Mouse (Mus musculus) myocyte (in vitro differentiated cells): Measurements from ENCODE around the gene Hist1h2bp.
"Not testable (repeated sequence)": the region's sequence is repeated elsewhere in the genome, so short reads cannot be mapped to it uniquely, and the experiment has no call there.

Experiments used
- CEBPB ChIP-seq: IDR thresholded peaks from 2 replicates; pipeline ENCODE4 v1.6.1; 2011; ENCODE audit warnings: mild to moderate bottlenecking, moderate library complexity; ENCODE audit not compliant: poor library complexity, insufficient read depth, severe bottlenecking
- E2F4 ChIP-seq: IDR thresholded peaks from one replicate; pipeline ENCODE4 v1.6.1; 2011; ENCODE audit warnings: mild to moderate bottlenecking, control low read depth, moderate library complexity; ENCODE audit not compliant: insufficient read depth
- MAX ChIP-seq: IDR thresholded peaks from one replicate; pipeline ENCODE4 v1.6.1; 2011; ENCODE audit warnings: low read depth, mild to moderate bottlenecking, control low read depth
- MYOD1 ChIP-seq, 3 experiments: IDR thresholded peaks; one replicate each; pipeline ENCODE4 v1.6.1; 2011; ENCODE audit warnings: control low read depth in 2 of 3, low read depth in 2 of 3, mild to moderate bottlenecking in 2 of 3, moderate library complexity in 1 of 3; ENCODE audit not compliant: insufficient read length in 2 of 3, control insufficient read depth in 1 of 3
- MYOG ChIP-seq, 3 experiments: IDR thresholded peaks; one replicate each; pipeline ENCODE4 v1.6.1; 2011; ENCODE audit warnings: control low read depth in 2 of 3, low read depth in 2 of 3, mild to moderate bottlenecking in 2 of 3; ENCODE audit not compliant: insufficient read length in 2 of 3, control insufficient read depth in 1 of 3, insufficient read depth in 1 of 3
- POLR2A ChIP-seq: IDR thresholded peaks from one replicate; pipeline ENCODE4 v1.6.1; 2011; ENCODE audit warnings: low read depth, mild to moderate bottlenecking, control low read depth, moderate library complexity; ENCODE audit not compliant: insufficient read length
- POLR2AphosphoS2 ChIP-seq: IDR thresholded peaks from one replicate; pipeline ENCODE4 v1.6.1; 2011; ENCODE audit warnings: low read depth, control low read depth; ENCODE audit not compliant: insufficient read length
- REST ChIP-seq: IDR thresholded peaks from one replicate; pipeline ENCODE4 v1.6.1; 2011; ENCODE audit warnings: mild to moderate bottlenecking, control low read depth, moderate library complexity; ENCODE audit not compliant: insufficient read depth, insufficient read length
- SRF ChIP-seq: IDR thresholded peaks from one replicate; pipeline ENCODE4 v1.6.1; 2011; ENCODE audit warnings: low read depth; ENCODE audit not compliant: control insufficient read depth, insufficient read length
- TCF12 ChIP-seq: IDR thresholded peaks from one replicate; pipeline ENCODE4 v1.6.1; 2011; ENCODE audit warnings: mild to moderate bottlenecking, control low read depth; ENCODE audit not compliant: poor library complexity, insufficient read depth, severe bottlenecking
- TCF3 ChIP-seq: IDR thresholded peaks from one replicate; pipeline ENCODE4 v1.6.1; 2011; ENCODE audit warnings: low read depth, control low read depth; ENCODE audit not compliant: insufficient read length
- USF1 ChIP-seq: IDR thresholded peaks from one replicate; pipeline ENCODE4 v1.6.1; 2011; ENCODE audit warnings: low read depth, mild to moderate bottlenecking, control low read depth, moderate library complexity

DNA sequence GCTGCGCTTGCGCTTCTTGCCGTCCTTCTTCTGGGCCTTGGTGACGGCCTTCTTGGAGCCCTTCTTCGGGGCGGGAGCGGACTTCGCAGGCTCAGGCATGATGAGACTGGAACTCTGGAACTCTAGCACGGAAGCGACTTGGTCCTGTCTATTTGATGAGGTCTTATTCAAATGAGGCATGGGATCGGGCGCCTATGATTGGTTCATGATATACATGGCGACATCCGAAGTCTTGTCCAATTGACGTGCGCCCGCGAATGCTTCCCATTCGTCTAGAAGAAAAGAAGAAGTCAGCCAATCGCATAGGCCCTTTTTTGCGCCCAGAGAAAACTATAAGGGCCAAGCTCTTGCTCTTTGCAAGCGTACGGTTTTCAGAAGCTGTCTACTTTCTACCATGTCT, 22.8 kb downstream of the Hist1h2bp start, which contains the start of the genes Hist1h2bq and Hist1h2ao:
- TF ChIP-seq POLR2A; SRF; MYOD1 (IDR thresholded peaks at IDR 0.05; ENCODE audit: control insufficient read depth in 1 of 3, insufficient read length in 2 of 3, low read depth in 2 of 3); TCF12; MAX; POLR2AphosphoS2; CEBPB; USF1; E2F4; MYOG (IDR thresholded peaks at IDR 0.05; ENCODE audit: control insufficient read depth in 1 of 3, insufficient read depth in 1 of 3, insufficient read length in 2 of 3, low read depth in 2 of 3); REST; TCF3: not testable (repeated sequence)
